Mouse (Mus musculus) small intestine, adult 2 months (tissue): ENCODE data around the gene Wnt10b.

Experiments
- CTCF ChIP-seq: fragments of 200-500 bp; IDR thresholded peaks from 2 replicates; pipeline ENCODE4 v1.5.1; 2012; ENCODE audit warnings: low read depth, mild to moderate bottlenecking, control low read depth, inconsistent platforms, low read length, moderate library complexity, mixed read lengths; ENCODE audit not compliant: insufficient replicate concordance, insufficient read length; ENCODE audit errors: extremely low read depth
- POLR2A ChIP-seq: fragments of 200-500 bp; IDR thresholded peaks from 2 replicates; pipeline ENCODE4 v1.6.1; 2012; ENCODE audit warnings: low read depth, mild to moderate bottlenecking, control low read depth, inconsistent platforms, low read length, moderate library complexity

GRCm38 (mm10) chr15:98799396-98799795 lies 21.4 kb upstream of the Wnt10b start:
- no peak for TF ChIP-seq POLR2A
- TF ChIP-seq CTCF: peak; percentile 94; the same call in 1 of the 2 replicates
